ENCODE assay signal across 9 mouse cellular contexts in genomic region chr15:103301046-103301445, GRCm38 (mm10). TPM values are rescaled to one million over a fixed set of nuclear protein-coding genes. Genes with fewer than 3 reads are reported as not detected.
DNase-seq lines count a peak whose midpoint lies in the region; ATAC-seq lines count a peak whose summit lies in the region.
"Had no signal": no experiment of that assay in that cellular context is flagged by ENCODE, and none has a peak within 500 bp of the region (broad histone marks: within the 10 kb centered on the region; RNA-seq: fewer than 3 reads in every experiment).

No protein-coding gene starts in this region.

- H3K4me3 ChIP-seq in forebrain, embryonic 16.5 days (replicated peaks; ENCODE audit: low read length), result no peak overlapping the region

- DNase-seq in 3T3-L1 (ENCODE audit: low read depth, low spot score) (peak; percentile 93), MN1 (ENCODE audit: low spot score) (peak; percentile 81)
- DNase-seq in mesoderm, embryonic 11.5 days (ENCODE audit: low read depth, low spot score), result peak; percentile 91
- DNase-seq in left cerebral cortex, postnatal 36 days (ENCODE audit: low spot score in 2 of 2), result no peak
- DNase-seq in urinary bladder, postnatal 10 days (ENCODE audit: low spot score), result no peak
- no peak for DNase-seq in retina, postnatal 1 day
- DNase-seq: gastrocnemius, postnatal 36 days; lung, adult 2 months had no signal

- ATAC-seq in forebrain, embryonic 16.5 days, result no peak

- peaks cover 72% of the 10 kb centered on the region for H3K4me1 ChIP-seq in forebrain, embryonic 16.5 days (replicated peaks; ENCODE audit: control insufficient read depth, insufficient read depth, low read length)

- no peaks in the 10 kb centered on the region for H3K27me3 ChIP-seq in forebrain, embryonic 16.5 days (replicated peaks; ENCODE audit: control insufficient read depth, insufficient read depth, low read length)

- no peaks in the 10 kb centered on the region for H3K36me3 ChIP-seq in forebrain, embryonic 16.5 days (ENCODE audit: control insufficient read depth, insufficient read depth)

- peak overlapping the region; percentile 97 for H3K27ac ChIP-seq in forebrain, embryonic 16.5 days (ENCODE audit: low read length)

- intact Hi-C loops in left cerebral cortex, postnatal 36 days (cut with DNase I), result loop anchor here (10.0 kb wide), 1 partner anchor 556 kb away; no protein-coding TSS in a partner anchor

- H3K9me3 ChIP-seq in forebrain, embryonic 16.5 days (ENCODE audit: control insufficient read depth, low read length), result no peaks in the 10 kb centered on the region

- peak overlapping the region; percentile 12; the same call in 1 of the 2 replicates for H3K9ac ChIP-seq in forebrain, embryonic 16.5 days (replicated peaks; ENCODE audit: low read depth, low read length)

- WGBS in forebrain, embryonic 16.5 days, result 6% methylated on average over 2 of the region's 2 CpGs

- H3K4me2 ChIP-seq in forebrain, embryonic 16.5 days (ENCODE audit: low read length), result no peak overlapping the region; the same call in 1 of the 2 replicates

RNA-seq across cellular contexts. Expression of gene Gpr84, which starts 9.4 kb away (rescaled TPM):
- polyA plus RNA-seq in forebrain, embryonic 16.5 days (2015; fragmentation: Nextera tagmentation; extraction: Ambion mirVana), result 0.24 and 0.73 TPM in 2 replicates
- under 1 TPM; 0.42 to 0.45 TPM for total RNA-seq in left cerebral cortex, postnatal 36 days (2021)
- total RNA-seq: gastrocnemius, postnatal 36 days had no signal

RNA-seq across cellular contexts. Expression of gene Copz1, which starts 28.5 kb away (rescaled TPM):
- 221 TPM in 2 replicates for polyA plus RNA-seq in forebrain, embryonic 16.5 days (2015; fragmentation: Nextera tagmentation; extraction: Ambion mirVana)
- total RNA-seq in left cerebral cortex, postnatal 36 days (2021), result 10 to 100 TPM; 87.8 to 95.9 TPM

RNA-seq across cellular contexts. Expression of gene Zfp385a, which starts 38.8 kb away (rescaled TPM):
- polyA plus RNA-seq in forebrain, embryonic 16.5 days (2015; fragmentation: Nextera tagmentation; extraction: Ambion mirVana), result 12.2 and 13.1 TPM in 2 replicates
- total RNA-seq in left cerebral cortex, postnatal 36 days (2021), result 10 to 100 TPM; 64.4 to 73.5 TPM

RNA-seq across cellular contexts. Expression of gene Nfe2, which starts 42.8 kb away (rescaled TPM):
- 0.30 and 0.39 TPM in 2 replicates for polyA plus RNA-seq in forebrain, embryonic 16.5 days (2015; fragmentation: Nextera tagmentation; extraction: Ambion mirVana)
- total RNA-seq in left cerebral cortex, postnatal 36 days (2021), result not detected
- total RNA-seq: gastrocnemius, postnatal 36 days had no signal

Comparison
In these comparisons a context has a peak if more than half of its experiments do, and no peak if none do; other contexts are left out.
1. DNase-seq: peak in 3T3-L1 (single experiment), MN1 (single experiment) and mesoderm, embryonic 11.5 days (single experiment); none in left cerebral cortex, postnatal 36 days (0 of 2), urinary bladder, postnatal 10 days (single experiment) and retina, postnatal 1 day (single experiment).